Mouse (Mus musculus): ENCODE measurements around the gene Myo1d. TPM values are rescaled to one million over a fixed set of nuclear protein-coding genes. Genes with fewer than 3 reads are reported as not detected.
"Not testable (repeated sequence)": the region's sequence is repeated elsewhere in the genome, so short reads cannot be mapped to it uniquely, and the experiment has no call there.

Gene Myo1d
- polyA plus RNA-seq, 1 experiment: 16.9 TPM

DNA sequence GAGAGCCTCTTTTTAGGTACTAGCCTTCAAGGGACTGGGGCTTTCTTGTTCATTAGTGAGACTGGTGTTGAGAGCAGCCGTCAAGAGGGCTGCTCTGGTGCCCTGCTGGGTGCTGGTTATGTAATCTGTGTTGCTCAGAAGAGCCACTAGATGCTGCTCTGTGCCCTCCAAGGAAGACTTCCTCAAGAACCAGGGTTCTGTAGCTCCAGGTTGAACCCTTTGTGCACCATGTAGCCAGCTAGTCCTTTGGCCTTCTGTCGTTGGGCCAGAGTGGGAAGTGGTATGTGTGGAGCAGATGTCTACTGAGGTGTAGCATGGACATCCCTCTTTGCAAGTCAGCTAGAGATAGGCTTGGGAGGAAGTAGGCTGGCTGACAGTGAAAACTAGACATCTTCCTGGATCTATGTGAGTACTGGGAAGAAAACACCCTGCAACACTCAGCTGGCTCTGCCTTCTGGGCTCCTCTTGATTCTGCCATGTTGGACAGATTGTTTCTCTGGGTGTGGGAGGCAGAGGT lies 305.6 kb downstream of the Myo1d start:
- Histone ChIP-seq H3K27ac (ENCODE audit: insufficient read depth, low read length) (peak overlapping the region; percentile 79), H3K27me3 (ENCODE audit: control insufficient read depth, insufficient read depth, low read length) (no peaks in the 10 kb centered on the region), H3K4me1 (ENCODE audit: control insufficient read depth, insufficient read depth, low read length) (peaks cover 16% of the 10 kb centered on the region; the same call in 1 of the 2 replicates), H3K4me3 (replicated peaks; ENCODE audit: insufficient read depth, low read depth, low read length) (no peak overlapping the region)
- TF ChIP-seq POLR2A (IDR thresholded peaks at IDR 0.05; ENCODE audit: borderline replicate concordance, insufficient read depth, low read length) (no peak), CTCF (IDR thresholded peaks at IDR 0.05; ENCODE audit: borderline replicate concordance, insufficient read depth, low read depth, low read length) (peak; percentile 72)
- DNase-seq: peak; percentile 74 to 84
- WGBS: 0% methylated on average over 2 of the region's 2 CpGs

DNA sequence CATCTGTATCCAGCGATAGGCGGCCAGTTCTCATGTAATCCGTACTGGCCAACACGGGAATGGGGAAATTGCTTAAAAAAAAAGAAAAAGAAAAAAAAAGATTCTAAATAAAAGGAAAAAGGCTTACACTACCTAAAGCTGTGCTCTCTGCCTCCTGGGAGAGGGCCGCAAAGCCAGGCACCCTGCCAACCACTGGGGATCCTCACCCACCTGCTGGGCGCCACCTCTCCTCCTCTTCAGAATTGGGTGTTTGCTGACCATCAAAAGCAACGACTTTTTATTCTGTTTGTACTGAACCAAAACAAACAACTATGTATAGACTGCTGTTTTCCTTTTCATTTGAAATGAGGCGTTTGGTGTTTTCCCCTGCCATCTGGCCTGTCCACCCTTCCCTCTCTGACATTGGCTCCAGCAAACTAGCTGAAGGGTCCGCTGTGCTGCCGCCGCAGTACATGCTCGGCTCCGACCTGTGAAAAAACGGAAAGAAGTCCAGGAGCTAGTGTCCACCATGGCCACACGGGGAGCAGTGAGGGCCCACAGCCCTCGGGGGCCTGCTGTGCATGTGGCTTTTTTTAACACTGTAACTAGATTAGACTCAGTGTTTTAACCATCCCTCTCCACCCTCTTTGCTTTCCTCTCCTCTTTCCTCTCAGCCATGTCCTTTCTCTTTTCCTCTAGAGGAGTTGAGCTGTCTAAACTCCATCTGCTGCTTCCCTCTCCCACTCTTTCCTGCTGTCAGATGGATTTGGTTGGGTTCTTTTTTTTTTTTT lies 307.8 kb downstream of the Myo1d start:
- Histone ChIP-seq H3K4me3 (replicated peaks; ENCODE audit: insufficient read depth, low read depth, low read length) (no peak overlapping the region), H3K4me1 (ENCODE audit: control insufficient read depth, insufficient read depth, low read length) (peaks cover 16% of the 10 kb centered on the region; the same call in 1 of the 2 replicates), H3K27me3 (ENCODE audit: control insufficient read depth, insufficient read depth, low read length) (no peaks in the 10 kb centered on the region), H3K27ac (ENCODE audit: insufficient read depth, low read length) (peak overlapping the region; percentile 40)
- DNase-seq: peak in 1 of 2 experiments; percentile 48
- 28% methylated on average over 16 of the region's 16 CpGs for WGBS
- TF ChIP-seq CTCF (IDR thresholded peaks at IDR 0.05; ENCODE audit: borderline replicate concordance, insufficient read depth, low read depth, low read length) (no peak), POLR2A (IDR thresholded peaks at IDR 0.05; ENCODE audit: borderline replicate concordance, insufficient read depth, low read length) (no peak)

DNA sequence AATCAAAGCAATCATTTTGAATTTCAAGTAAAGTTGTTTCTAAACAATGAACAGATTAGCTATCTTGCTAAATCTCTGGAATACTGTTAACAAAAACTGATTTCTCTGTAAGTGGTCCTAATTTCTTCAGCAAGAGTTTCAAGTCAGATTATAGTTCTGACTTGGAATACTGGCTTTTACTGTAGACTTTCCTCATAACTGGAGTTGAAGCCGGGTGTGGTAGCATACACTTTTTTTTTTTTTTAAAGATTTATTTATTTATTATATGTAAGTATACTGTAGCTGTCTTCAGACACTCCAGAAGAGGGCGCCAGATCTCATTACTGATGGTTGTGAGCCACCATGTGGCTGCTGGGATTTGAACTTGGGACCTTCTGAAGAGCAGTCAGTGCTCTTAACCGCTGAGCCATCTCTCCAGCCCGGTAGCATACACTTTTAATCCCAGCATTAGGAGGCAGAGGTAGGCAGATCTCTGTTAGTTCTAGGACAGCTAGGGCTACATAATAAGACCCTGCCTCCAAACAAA lies 316.2 kb downstream of the Myo1d start:
- DNase-seq; H3K27ac ChIP-seq (ENCODE audit: insufficient read depth, low read length); H3K27me3 ChIP-seq (ENCODE audit: control insufficient read depth, insufficient read depth, low read length); H3K4me3 ChIP-seq (replicated peaks; ENCODE audit: insufficient read depth, low read depth, low read length); H3K4me1 ChIP-seq (ENCODE audit: control insufficient read depth, insufficient read depth, low read length): not testable (repeated sequence)
- 89% methylated on average over 4 of the region's 4 CpGs for WGBS

DNA sequence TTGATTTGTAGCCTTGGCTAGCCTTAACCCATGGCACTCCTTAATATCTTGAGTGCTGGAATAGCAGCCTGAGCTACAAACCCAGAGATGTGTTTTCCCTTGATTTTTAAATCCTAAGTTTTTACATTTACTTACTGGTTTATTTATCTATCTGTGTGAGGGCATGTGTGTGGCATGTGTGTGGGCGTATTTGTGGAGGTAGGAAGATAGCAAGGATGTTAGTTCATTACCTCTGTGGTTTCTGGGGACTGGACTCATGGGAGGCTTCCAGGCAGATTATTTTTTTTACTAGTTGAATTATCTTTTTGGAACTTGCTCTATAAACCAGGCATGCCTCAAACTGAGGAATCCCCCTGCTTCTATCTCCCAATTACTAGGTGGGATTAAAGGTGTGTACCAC lies 326.6 kb downstream of the Myo1d start:
- H3K27ac ChIP-seq (ENCODE audit: insufficient read depth, low read length): no peak overlapping the region
- no peak for DNase-seq
- TF ChIP-seq CTCF (IDR thresholded peaks at IDR 0.05; ENCODE audit: borderline replicate concordance, insufficient read depth, low read depth, low read length) (no peak), POLR2A (IDR thresholded peaks at IDR 0.05; ENCODE audit: borderline replicate concordance, insufficient read depth, low read length) (no peak)
- H3K4me3 ChIP-seq (replicated peaks; ENCODE audit: insufficient read depth, low read depth, low read length): no peak overlapping the region
- no peaks in the 10 kb centered on the region for H3K4me1 ChIP-seq (ENCODE audit: control insufficient read depth, insufficient read depth, low read length)
- no peaks in the 10 kb centered on the region for H3K27me3 ChIP-seq (ENCODE audit: control insufficient read depth, insufficient read depth, low read length)
- 92% methylated on average over 1 of the region's 1 CpGs for WGBS

DNA sequence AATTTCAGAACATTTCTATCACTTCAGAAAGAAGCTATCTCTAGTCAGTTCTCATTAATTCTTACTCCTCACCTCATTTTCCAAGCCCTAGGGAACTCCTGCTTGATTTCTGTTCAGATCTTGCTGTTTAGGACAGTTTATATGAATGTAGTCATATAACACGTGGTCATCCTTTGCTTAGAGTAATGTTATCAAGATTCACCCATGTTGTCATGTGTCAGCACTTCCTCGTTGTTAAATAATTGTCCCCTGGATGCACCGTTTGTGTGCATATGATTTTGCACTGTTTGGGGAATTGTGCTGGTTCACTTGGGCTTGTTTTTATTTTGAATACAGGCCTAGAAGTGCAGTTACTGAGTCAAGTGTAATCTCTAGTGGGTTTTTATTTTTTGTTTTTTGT lies 327.6 kb downstream of the Myo1d start:
- WGBS: 84% methylated on average over 3 of the region's 3 CpGs
- no peak for TF ChIP-seq CTCF (IDR thresholded peaks at IDR 0.05; ENCODE audit: borderline replicate concordance, insufficient read depth, low read depth, low read length)
- no peak for TF ChIP-seq POLR2A (IDR thresholded peaks at IDR 0.05; ENCODE audit: borderline replicate concordance, insufficient read depth, low read length)
- H3K4me1 ChIP-seq (ENCODE audit: control insufficient read depth, insufficient read depth, low read length): no peaks in the 10 kb centered on the region
- no peak overlapping the region for H3K27ac ChIP-seq (ENCODE audit: insufficient read depth, low read length)
- no peak for DNase-seq
- H3K4me3 ChIP-seq (replicated peaks; ENCODE audit: insufficient read depth, low read depth, low read length): no peak overlapping the region
- H3K27me3 ChIP-seq (ENCODE audit: control insufficient read depth, insufficient read depth, low read length): no peaks in the 10 kb centered on the region

DNA sequence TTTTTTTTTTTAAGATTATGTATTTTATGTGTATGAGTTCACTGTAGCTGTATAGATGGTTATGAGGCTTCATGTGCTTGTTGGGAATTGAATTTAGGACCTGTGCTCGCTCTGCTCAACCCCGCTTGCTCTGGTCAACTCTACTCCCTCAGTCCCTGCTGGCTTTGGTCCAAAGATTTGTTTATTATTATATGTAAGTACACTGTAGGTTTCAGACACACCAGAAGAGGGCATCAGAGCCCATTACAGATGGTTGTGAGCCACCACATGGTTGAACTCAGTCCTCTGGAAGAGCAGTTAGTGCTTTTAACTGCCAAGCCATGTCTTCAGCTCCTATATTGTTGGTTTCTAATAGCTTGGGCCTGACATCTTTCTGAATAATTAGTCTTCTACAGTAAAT lies 330.0 kb downstream of the Myo1d start:
- H3K4me3 ChIP-seq (replicated peaks; ENCODE audit: insufficient read depth, low read depth, low read length): no peak overlapping the region
- no peak for DNase-seq
- no peak overlapping the region for H3K27ac ChIP-seq (ENCODE audit: insufficient read depth, low read length)
- H3K4me1 ChIP-seq (ENCODE audit: control insufficient read depth, insufficient read depth, low read length): no peaks in the 10 kb centered on the region
- WGBS: 89% methylated on average over 2 of the region's 2 CpGs
- H3K27me3 ChIP-seq (ENCODE audit: control insufficient read depth, insufficient read depth, low read length): no peaks in the 10 kb centered on the region
- TF ChIP-seq POLR2A (IDR thresholded peaks at IDR 0.05; ENCODE audit: borderline replicate concordance, insufficient read depth, low read length): no peak
- no peak for TF ChIP-seq CTCF (IDR thresholded peaks at IDR 0.05; ENCODE audit: borderline replicate concordance, insufficient read depth, low read depth, low read length)

DNA sequence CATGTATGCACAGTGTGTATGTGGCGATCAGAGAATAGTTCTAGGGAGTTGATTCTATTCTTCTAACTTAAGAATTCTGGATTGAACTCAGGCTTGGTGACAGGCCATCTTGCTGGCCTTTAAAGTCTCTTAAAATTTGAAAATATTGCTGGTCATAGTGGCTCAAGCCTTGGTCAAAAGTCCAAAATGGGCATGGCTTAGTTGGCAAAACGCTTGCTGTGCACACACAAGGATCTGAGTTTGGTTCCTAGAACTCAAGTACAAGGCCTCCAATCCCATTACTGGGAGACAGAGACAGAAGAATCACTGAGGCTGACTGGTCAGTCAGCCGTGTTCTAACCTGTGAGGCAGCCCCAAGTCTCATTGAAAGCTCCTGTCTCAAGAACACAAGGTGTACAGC lies 332.9 kb downstream of the Myo1d start:
- WGBS: 93% methylated on average over 3 of the region's 3 CpGs
- Histone ChIP-seq H3K4me1 (ENCODE audit: control insufficient read depth, insufficient read depth, low read length) (no peaks in the 10 kb centered on the region), H3K27ac (ENCODE audit: insufficient read depth, low read length) (no peak overlapping the region), H3K4me3 (replicated peaks; ENCODE audit: insufficient read depth, low read depth, low read length) (no peak overlapping the region), H3K27me3 (ENCODE audit: control insufficient read depth, insufficient read depth, low read length) (no peaks in the 10 kb centered on the region)
- TF ChIP-seq CTCF (IDR thresholded peaks at IDR 0.05; ENCODE audit: borderline replicate concordance, insufficient read depth, low read depth, low read length) (no peak), POLR2A (IDR thresholded peaks at IDR 0.05; ENCODE audit: borderline replicate concordance, insufficient read depth, low read length) (no peak)
- DNase-seq: no peak

Other genes with a start within 250 kb of the Myo1d start
- 27.8 and 34.0 TPM in 2 replicates for gene Tmem98, start 30.1 kb upstream of the Myo1d start, polyA plus RNA-seq (2012; rRNA removed)
- gene Spaca3, start 78.3 kb upstream of the Myo1d start, polyA plus RNA-seq (2012; rRNA removed): not detected in 2 replicates

Data from cerebellum, adult 2 months (tissue).